Mouse (Mus musculus) R1 (cell line): ENCODE measurements at regions not wholly inside any gene's neighbourhood (a gene's known extent, or its start where the extent isn't known, plus 50 kb on each side); places are given as distances from the start of the nearest gene placed in this dataset.
"Not testable (repeated sequence)": the region's sequence is repeated elsewhere in the genome, so short reads cannot be mapped to it uniquely, and the experiment has no call there.

Experiments
- DNase-seq: peaks from one replicate; pipeline ENCODE4 v3.0.0-alpha.2; 2018; ENCODE audit warnings: low read depth, low spot score

DNA sequence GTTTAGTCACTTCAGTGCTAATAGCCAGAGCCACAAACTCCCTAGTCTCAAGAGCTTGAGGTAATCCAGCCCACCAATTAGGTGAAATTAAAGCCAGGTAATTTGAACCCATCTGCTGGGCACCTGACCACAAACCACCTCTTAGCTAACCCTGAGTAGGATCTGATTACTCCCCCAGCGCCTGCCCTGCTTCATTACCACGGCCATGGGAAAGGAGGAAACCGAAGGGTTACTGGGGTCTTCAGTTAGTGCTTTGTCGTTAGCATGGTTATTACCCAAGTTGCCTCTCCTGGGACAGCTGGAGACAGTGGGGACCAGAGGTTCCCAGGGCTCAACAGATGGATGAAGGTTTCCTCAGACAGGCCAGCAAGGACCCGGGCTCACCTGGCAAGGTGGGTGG lies 337.3 kb upstream of the 3110018I06Rik start:
- DNase-seq = no peak

DNA sequence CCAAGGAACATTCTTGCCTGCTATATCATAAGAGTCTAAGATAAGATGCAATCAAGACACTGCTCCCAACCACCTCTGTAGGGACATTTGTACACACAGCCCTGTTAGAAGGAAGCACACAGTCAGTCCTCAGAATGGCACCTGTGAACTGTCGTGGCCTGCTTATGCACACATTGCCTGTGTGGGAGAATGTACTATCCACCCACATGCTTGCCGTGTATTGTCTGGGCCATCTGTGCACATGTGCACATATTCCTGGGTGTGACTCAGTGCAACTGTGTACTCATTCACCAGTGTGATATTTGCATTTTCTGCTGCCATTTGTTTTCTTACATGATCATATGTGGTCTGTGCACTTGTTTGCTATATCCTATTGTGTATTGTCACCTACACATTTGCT lies 333.8 kb upstream of the 3110018I06Rik start:
- DNase-seq = no peak

DNA sequence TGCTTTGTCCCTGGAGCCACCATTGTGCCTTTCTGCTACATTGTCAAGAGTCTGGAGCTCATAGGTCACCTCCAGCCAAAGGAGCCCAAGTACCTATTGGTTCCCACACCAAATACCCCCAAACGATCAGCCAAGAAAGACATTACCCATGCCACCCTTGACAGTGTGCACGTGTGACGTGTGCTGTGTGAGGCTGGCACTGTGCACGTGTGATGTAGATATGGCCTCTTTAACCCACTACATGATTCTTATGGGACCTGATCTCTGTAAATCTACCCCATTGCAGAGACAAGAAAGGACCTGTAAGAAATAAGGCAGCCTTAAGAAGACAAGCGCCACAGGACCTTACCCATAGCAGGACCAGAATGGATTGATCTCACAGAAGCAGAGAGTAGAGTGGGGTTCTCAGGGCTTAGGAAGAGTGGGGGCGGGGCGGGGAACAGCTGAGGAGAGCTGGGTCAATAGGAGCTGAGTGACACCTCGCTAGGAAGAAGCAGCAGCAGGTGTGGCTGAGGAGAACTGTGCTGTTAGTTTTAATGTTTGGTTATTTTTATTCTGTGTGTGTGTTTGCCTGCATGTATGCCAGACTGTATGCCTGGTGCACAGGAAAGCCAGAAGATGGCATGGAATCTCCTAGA lies 331.5 kb upstream of the 3110018I06Rik start:
- DNase-seq = no peak

DNA sequence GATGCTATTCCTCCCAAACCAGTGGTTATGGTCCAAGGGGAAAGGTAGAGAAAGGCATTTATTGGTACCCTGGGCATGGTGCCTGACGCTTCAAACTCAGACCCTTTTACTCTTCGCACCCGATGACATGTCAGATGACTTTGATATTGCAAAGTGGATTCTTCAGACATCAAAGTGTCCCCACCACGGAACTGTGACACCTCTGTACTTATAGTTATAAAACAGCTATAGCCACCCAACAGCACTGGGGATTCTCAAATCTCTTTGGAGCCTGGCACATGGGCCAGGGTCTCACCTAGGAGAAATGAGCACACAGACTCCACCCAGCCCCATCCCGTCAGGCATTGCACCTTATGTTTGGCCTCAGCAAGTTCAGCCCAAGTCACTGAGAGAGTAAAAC lies 329.3 kb upstream of the 3110018I06Rik start:
- DNase-seq = no peak

DNA sequence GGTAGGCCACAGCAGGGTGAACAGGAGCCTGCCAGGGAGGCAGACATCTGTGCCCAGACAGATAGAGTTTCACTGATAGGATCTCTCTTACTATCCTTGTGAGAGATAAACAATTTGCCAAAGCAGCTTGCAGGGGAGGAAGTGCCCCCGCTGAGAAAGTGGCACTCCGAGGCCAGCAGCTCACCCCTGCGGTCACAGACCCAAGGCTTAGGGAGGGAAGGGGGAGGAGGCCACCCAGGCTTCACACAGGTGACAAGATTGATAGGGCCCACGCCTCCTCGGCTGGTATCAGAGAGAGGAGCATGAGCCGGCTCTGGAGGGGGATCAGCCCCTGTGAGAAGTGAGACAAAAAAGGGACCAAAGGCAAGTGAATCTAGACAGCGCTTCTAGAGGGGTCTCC lies 328.3 kb upstream of the 3110018I06Rik start:
- no peak for DNase-seq

DNA sequence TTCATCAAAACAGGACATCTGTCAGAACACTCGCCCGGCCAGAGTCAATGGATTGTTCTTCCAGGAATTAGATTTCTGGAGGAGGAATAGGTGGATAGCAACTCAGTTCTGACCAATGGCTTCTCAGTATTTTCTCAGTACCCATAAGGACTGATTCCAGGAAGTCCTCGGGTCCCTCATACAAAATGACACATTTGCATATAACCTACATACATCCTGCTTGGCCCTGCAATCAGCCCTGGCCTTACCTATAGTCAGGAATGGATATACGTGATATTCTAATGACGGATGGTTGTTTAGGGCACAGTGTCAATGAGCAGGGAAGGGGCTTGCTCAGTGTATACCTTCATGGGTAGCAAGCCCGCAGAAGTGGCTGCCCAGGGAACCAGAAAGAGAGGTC lies 327.8 kb upstream of the 3110018I06Rik start:
- no peak for DNase-seq

DNA sequence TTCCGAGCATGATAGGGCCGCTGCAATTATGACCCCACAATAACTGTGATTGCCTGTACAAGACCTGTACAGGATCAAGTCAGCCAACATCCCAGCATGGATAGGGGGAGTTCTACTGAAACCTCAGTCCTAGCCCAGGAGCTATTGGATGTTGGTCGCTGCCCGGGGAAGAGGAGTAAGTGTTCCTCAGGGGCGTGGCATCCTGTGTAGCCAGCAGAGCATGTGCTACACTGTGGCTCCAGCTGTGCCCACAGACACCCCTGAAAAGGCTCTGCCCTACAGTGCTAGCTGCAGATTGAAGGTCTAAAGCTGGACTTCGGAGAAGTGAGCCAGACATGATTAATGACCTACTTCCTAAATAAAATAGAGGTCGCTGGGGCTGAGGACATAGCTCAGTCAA lies 317.5 kb upstream of the 3110018I06Rik start:
- no peak for DNase-seq

DNA sequence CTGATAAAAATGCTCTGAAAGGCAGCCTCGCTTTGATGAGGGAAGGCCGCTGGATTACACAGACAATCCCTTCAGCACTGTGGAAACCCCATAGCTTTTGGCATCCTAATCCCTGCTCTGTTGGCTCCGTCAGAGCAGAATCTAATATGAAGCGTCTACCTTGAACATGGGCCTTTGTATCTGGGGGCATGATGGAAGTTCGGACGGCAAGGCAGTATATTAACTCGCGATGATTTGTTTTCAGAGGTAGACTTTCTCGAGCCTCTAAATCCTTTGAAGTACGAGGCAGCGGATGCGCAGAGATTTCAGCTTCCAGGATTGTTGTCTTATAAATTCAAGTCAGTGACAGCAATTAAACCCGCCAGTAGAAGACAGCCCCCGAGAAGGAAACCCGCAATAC lies 316.8 kb upstream of the 3110018I06Rik start:
- no peak for DNase-seq

DNA sequence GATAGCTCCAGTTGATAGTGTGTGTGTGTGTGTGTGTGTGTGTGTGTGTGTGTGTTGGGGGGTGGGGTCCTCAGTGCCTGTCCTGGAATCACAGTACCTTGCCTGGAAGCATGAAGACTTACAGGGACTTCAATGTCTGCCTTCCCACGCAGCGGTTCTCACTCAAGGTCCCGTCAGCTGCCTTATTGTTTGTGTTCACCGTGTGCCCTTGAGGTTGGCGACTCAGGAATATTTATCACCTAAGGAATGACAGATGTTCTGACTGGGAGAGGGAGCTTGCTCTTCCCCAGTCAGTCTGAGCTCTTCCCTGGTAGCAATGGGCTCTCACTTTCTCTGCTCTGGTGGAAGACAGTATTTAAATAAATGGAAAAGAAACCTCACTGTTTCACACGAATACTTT lies 309.8 kb upstream of the 3110018I06Rik start:
- no peak for DNase-seq

DNA sequence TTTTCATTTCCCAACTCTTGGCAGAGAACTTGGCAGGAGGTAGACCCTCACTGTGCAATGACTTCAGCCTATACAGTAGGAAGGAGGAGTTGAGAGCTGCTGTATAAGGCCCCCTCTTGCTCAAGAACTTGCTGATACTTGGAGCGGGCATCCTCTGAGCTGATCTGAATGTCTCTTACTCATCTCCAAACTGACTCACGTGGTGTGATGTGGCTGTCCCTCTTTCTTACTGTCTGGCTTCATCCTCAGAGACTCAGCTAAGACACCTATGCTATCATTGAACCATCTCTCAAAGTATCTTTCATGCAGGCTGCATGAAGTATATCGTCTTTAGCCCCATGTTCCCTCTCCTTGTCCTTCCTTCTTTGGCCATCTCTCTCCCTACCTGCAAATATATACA lies 307.9 kb upstream of the 3110018I06Rik start:
- DNase-seq = no peak

DNA sequence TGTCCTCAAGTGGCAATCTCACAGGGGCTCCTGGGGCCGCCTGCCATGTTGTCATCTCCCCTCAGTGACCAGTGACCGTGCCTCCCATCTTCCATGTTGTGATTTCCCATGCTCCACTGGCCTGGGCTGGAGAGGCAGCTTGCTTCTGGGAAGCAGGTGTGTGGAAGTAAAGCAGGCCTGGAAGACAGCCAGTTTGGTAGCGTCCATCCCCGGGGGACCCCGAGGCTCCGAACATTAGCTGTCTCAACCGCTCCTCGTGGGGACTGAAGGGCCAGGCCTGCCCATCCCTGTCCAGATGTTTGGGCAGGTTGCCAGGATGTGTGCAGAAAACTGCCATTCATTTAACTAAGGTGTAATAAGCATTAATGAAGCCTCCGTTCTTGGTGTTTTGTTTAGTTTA lies 307.1 kb upstream of the 3110018I06Rik start:
- DNase-seq = no peak

DNA sequence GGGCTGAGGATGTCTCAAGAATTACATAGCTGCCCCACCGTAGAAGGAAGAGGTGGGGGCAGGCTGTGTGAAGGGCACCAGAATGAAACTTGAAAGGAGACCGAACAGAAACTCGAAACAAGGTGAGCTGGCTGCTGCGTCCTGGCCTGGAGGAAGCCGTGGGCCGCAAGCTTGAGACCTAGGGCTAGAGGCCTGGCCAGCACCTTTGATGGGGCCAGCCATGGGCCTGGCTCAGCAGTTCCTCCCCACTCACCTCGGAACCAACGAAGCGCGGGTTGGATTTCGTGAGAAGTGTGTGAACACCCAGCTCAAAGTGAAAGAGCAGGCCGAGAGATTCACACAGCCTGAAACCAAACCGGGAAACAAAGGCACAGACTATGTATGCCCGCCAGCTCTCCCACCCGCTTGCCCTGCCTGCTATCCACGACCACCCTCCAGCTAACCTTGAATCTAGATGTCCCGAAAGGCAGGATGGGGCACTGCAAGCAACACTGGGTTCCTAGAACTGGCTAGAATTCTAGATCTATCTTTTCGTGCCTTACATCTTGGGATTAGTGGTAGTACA lies 306.3 kb upstream of the 3110018I06Rik start:
- no peak for DNase-seq

DNA sequence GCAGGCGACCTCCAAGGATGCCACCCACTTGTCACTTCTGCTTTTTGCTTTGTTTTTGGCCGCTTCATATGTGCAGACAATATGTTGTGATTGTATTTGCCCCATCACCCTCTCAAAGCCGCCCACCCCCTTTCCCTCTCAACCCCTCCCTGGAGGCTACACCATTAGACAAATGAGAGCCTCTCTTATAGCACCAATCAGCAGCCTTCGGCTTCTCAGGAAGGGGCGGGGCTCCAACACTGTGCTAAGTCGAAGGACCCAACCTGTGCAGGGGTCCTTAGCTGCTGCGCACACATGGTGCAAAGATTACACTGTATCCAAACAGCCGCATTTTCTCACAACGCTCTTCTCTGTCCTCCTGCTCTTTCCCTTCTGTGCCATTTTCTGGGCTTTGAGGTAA lies 305.1 kb upstream of the 3110018I06Rik start:
- DNase-seq = peak; percentile 40

DNA sequence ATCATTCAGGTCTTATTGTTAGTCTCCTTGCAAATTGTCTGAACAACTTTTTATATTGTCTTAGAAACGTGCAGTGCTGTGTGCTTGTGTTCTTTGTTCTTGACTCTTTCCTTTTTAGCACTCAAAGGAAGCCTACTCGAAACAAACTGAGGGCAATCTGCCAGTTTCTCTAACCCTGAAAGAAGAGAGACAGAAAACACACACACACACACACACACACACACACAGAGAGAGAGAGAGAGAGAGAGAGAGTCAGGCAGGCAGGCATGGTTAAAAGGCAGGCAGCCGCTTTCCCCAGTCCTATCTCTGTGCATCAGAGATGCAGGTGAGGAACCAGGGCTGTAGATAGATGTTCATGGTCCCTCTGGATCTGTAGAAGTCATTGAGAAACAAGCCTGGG lies 304.0 kb upstream of the 3110018I06Rik start:
- no peak for DNase-seq

DNA sequence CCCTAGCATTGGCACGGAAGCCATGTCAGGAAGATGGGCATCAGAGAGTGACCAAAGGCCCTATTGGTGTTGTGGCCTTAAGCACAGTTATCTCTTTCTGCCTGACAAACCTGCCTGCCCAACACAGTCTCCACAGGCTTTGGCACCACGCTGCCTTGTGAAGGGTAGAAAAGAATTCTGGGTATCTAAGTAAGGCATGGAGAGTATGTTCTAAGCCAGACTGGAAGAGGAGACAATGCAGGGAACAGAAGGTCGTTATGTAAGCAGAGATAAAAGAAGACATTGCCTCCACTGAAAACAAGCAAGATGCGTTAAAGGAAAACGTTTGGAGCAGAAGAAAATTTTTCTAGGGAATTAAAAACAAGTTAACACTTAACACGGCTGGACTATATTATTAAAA lies 302.1 kb upstream of the 3110018I06Rik start:
- DNase-seq = no peak

DNA sequence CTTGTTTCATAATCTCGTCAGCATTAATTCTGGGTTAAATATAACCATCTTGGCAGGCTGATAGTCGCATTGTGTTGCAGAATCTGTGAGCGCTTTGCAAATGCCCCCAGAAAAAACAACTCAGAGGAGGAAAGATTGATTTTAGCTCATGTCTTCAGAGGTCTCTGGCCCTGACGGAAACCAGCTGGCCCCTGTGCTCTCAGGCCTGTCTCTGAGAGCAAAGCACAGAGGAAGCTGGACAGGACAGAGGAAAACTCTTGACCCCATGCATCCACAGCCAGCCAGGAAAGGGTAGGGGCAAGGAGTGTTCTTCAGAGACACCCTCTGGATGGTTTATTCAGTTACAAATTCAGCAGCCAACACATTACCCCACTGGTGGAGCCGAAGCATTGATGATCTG lies 300.4 kb upstream of the 3110018I06Rik start:
- DNase-seq = no peak

DNA sequence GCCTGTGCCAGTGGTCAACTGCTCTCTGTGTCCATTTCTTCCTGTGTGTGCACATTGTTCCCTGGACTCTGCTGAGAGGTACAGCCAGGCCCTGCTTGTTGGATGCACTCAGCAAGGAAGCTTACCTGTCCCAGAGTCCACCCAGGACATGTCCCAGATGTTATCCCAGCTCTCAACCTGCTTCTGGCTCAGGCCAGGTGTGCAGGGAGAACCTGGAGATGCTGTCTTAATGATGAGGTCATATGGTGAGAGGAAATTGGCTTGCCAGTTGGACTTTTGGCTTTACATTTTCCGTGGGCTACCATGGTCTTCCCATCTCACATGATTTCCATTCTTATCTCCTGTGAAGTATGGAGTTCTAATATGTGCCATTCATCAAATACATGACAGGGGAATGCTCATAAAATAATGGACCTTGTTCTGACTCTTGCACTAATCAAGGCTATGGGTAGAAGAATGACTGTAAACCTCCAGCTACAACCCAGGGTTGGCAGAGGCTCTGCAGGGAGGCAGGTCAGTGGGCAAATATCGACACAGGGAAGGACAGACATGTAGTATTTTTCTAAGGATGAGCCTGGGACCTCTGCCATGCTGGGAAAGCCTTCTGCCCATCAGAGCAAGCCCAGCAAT lies 289.9 kb upstream of the 3110018I06Rik start:
- DNase-seq = no peak

DNA sequence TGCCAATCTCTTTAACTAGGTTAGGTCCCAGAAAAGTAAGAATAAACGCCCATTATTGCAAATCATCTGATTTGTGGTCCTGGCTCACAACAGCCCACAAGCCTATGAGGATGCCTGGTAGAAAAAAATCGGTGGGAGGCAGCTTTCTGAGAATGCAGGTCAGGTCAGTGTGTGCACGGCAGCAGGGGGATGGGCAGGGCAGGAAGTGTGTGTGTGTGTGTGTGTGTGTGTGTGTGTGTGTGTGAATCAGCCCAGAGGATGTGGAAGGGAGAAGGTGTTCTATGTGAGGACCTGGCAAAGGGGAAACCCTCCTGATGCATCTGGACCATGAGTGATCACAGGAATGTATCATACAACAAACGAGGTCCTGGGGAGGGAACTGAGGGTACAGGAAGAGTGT lies 287.5 kb upstream of the 3110018I06Rik start:
- no peak for DNase-seq

DNA sequence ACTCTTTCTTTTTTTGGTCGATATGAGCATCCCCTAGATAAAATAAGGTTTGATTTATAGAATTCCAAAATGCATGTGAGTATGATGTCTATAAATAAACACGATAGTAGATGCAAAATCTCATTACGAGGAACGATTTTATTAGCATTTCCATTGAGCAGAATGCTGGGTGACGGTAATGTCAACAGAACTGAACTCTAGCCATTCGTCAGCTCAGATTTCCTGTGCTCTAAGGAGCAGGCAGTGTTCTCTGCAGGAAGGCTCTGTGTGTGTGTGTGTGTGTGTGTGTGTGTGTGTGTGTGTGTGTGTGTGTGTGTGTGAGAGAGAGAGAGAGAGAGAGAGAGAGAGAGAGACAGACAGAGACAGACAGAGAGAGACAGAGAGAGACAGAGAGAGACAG lies 279.6 kb upstream of the 3110018I06Rik start:
- DNase-seq = not testable (repeated sequence)

DNA sequence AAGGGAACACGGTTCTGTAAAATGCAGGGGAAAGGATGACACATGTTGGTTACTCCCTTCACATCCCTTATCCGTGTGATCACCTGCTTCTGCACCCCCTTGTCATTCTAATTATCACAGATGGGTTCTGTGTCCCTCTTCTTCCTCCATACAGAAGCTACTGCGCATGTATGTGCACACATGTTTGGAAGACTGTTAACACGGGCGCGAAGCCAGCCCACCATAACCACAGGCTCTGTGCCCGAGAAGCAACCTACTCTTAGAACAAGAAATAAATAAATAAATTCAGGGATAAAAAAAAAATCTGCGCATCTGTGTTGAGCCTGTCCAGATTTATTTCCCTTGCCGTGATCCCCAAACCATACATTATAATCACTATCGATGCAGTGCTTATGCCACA lies 275.6 kb upstream of the 3110018I06Rik start:
- no peak for DNase-seq

DNA sequence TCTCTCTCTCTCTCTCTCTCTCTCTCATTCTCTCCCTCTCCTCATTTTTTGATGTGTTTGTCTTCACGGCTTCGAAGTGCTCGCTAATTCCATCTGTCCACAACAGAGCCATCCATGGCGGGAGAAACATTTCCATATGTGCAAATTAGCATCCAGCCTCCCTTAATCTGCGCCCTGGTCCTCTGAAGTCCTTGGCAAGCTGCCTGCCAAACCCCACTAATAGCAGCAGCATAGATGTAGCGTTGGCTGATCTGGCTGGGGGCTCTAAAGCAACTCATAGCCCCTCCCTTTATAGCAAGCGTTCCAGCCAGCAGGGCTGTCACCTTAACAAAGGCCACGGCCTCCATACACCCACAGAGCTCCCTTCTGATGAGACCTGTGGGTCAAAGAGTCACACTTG lies 272.3 kb upstream of the 3110018I06Rik start:
- no peak for DNase-seq

DNA sequence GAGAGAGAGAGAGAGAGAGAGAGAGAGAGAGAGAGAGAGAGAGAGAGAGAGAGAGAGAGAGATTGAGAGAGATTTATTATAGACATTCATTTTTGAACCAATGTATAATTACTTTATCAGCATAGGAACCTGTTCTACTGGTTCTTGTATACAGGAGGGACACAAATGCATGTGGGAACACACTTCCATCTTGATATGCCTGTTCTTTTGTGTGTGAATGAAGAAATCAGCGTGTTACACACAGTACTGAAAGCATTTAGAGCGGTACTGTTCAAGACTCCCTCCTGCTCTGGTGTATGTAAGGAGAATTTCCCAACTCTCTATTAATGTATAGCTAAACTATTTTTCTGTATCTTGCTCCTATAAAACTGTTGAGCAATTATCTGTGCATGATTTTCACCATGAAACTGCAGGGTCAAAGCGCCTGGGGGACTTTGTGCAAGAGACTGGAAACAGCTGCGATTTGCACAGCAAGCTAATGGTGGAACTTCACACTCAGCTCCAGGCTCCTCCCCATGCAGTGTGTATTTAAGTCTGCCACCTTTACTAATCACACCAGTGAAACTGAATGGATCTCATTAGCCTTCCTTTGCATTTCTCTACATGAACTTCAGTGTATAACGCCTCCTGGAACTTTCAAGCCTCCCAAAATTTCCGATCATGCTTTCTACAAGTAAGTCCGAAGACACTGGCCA lies 267.0 kb upstream of the 3110018I06Rik start:
- no peak for DNase-seq

DNA sequence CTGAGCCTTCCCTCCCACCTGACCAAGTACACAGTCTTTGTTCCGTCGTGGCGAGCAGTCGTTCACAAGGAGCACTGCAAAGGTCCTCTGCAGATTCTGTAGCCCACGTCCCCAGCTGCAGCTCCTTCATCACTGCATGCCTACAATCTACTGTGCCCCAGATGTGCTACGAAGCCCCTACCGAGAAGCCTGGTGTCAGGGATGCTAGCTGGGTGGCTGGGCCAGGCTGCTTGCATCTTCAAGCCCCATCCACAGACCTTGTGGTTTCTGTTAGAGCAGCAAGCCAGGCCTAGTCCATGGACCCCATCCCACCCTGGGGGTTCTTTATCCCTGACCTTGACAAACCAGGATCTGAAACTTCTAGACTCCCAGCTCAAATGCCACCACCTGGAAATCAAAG lies 266.3 kb upstream of the 3110018I06Rik start:
- DNase-seq = no peak
